Mouse (Mus musculus) left cerebral cortex, adult 9 months (tissue): ENCODE data around the gene Gabrb3.

Source experiments
- DNase-seq, 2 experiments: peaks; one replicate each; pipeline ENCODE4 v3.0.0; 2022; ENCODE audit warnings: low spot score in 2 of 2

Gene Gabrb3

DNA sequence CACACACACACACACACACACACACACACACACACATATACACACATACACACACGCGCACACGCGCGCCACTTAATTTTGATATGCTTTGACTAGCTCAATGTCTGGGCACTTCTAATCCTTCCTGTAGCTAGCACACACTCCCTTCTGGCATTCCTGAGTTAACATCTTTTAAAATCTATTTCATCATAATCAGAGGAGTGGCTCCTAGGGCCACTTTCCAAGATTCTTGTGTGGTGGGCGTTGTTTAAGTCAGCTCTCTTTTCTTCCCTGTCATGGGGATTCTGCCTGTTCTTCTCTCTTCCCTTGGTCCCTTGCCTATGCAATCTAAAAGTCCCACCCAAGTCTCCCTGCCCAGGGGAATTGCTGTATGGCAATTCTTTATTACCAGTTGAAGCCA lies 286.6 kb downstream of the Gabrb3 start:
- peak in 1 of 2 experiments; percentile 38 for DNase-seq

DNA sequence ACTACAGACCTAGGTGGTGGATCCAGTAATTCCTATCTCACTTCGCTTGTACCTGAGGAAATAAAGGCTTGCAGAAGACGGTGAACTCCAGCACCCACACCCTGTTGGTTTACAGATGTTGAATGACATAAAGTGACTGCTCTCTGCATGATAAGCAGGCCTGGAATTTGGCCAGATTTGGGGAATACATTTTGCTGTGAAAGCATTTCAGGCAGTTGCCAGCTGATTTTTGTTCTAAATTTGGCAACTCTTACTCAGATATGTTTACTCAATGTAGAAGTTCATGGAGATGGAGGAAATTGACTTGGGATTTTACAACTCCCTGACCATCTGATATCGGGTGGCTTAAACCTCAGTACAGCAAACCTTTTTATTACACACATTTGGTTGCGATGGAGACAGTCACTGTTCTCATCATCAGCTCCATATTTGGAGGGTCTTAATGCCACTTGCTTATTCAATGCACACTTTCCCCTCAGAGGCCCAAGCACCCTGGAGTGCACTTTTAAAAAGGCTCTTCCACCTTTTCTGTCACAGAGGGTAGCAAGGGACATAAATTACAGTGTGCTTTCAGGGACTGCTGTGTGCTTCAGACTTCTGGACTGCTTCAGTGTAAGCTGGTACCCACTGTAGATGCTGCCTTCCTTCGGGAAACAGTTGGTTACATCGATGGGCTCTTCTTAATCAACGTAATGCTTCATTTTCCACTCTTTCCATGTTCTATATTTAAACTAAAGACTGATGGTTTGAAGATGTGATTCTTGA lies 287.7 kb downstream of the Gabrb3 start:
- no peak for DNase-seq

DNA sequence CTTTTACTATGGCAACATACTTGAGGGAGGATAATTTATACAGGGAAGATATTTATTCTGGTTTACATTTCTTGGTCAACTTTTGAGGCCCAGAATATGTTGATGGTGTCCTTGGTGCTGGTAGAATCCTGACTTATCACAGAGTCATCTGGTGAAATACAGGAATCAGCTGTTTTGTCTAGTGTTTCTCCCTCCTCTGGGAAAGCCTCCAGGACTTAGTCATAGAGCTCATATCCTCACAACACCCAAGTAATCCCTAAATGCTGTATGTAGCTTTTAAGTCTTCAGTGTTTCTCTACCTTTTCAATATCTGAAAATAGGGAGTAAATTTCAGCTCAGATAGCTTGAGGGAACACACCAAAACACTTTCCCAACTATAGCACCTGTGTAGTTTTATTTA lies 292.2 kb downstream of the Gabrb3 start:
- DNase-seq = no peak

DNA sequence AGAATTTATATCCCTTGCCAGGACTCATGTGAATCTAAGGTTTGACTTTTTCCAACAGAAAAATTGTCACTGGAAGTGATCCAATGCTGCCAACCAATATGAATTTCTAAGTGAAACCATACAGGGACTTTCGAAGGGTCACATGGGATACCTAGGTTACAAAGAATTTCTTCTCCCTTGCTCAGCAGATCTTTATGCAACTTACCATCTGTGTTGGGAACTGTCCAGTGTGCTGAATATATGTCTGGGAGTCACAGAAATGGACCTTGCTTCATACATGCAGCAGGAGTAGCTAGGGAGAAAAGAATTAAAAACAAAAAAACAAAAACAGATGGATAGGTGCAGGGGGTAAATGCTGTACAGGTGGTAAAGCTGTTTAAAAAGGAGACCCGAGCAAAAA lies 327.3 kb downstream of the Gabrb3 start:
- no peak for DNase-seq

DNA sequence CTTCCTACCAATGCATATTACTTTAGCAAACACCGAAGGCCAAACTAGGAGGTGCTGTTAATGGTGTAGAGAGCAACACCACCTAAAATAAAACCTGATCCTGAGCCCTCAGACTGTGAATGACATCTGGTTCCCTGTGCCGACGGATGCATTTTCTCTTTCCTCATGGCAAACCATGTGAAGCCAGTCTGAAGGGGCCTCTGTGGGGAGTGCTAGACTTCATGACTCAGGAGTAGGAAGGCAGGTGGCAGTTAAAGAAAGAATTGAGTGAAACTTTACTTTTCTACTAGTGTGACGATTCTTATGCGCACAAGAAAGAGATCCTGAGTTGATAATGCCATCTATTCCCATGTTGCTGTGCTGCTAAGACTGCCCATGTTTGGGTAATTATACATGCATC lies 341.0 kb downstream of the Gabrb3 start:
- no peak for DNase-seq

DNA sequence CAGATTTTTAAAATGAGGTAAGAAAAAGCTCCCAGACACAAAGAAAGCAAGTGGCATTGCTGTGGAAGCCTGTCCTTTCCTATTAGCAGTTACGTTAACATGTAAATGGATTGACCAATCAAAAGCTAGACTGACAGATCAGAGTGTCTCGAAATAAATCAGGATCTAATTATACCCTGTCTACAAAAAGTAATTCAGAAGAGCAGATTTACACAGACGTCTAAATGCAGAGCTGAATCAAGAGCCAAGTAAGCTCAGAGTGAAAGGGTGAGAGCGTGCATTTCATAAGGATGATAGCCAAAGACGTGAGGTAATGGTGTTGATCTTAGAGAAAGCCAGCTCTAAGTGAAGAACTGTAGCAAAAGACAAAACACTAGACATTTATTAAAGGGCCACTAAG lies 359.3 kb downstream of the Gabrb3 start:
- no peak for DNase-seq

DNA sequence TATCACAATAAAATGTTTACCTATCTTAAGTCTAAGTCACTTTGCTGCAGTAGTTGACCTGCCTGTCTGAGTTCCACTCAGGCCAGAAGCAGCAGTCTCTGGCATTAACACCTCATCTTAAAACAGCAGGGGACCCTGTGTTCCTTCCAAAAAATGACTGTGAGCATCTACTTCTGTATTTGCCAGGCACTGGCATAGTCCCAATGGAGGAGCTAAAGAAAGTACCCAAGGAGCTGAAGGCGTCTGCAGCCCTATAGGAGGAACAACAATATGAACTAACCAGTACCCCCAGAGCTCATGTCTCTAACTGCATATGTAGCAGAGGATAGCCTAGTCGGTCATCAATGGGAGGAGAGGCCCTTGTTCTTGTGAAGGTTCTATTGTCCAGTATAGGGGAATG lies 366.6 kb downstream of the Gabrb3 start:
- DNase-seq = peak in 1 of 2 experiments; percentile 18

DNA sequence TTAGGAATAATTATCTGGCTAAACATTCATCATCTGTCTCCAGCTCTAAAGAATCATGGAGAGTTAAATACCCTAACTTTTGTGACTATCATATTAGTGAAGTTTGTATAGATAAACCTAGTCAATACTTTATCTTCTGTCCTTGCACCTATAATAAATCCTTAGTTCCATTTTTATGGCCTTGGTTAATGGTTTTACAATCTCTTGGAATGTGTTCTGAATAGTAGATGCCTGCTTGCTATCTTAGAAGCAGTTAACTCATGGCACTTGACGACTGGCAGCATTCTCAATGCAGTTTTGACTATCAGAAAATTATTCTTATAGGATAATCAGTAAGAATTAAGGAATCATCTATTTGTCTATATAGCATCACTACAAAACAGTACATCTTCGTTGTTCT lies 368.0 kb downstream of the Gabrb3 start:
- no peak for DNase-seq

DNA sequence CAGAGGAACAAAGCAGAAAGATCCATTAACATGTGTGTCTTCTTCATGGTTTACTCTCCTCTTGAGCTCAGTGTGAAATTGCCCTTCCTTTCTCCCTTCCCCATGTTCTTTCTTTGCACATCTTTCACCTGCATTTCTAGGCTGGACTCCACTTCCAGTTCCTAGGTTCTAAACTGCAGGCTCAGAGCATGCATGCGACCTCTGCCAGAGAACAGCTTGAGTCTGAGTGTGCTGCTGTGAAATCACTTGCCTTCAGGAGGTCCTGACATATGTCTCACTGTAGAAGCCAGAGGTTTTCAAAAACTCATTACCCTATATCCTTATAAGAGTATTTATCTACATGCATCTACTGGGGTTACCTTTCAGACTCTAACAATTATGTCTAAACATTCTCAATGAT lies 383.8 kb downstream of the Gabrb3 start:
- no peak for DNase-seq

DNA sequence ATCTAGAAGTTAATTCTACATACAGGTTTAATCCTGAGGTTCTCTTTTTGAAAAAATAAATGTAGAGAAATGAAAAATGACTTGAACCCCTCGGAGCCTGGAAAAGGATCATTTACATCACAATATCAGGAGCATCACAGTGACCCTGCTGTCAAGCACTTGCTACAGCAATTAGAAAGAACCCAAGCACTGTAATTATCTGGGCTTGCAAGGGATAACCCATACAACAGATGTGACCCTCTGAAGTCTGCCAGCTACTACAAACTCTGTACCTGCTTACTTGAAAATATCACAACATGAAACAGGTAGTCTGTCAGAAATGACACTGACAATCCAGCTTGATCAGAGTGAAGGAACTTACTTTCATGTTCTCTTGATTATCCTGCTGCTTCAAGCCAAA lies 394.2 kb downstream of the Gabrb3 start:
- DNase-seq = no peak

DNA sequence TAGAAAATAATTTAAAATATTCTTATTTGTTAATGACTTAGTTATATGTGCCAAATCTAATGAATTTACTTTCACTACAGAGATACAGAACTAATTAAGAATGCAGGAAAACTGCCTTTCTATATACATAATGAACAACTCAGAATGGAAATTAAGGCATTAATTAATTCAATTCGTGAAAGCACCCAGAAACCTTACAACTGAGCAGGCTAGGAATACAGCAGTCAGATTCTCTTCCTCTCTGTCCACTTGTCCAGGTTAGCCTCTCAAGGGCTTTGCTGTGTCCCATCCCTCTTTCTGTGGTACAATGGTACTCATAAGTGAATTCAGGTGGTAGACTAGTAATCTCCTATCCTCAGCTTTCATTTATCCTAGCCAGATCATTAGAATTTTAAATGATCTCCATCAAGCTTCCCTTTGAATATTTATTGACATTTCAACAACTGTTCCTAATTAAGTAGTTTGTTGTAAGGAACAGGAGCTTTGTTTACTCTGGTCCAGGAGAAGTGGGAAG lies 422.9 kb downstream of the Gabrb3 start:
- no peak for DNase-seq

DNA sequence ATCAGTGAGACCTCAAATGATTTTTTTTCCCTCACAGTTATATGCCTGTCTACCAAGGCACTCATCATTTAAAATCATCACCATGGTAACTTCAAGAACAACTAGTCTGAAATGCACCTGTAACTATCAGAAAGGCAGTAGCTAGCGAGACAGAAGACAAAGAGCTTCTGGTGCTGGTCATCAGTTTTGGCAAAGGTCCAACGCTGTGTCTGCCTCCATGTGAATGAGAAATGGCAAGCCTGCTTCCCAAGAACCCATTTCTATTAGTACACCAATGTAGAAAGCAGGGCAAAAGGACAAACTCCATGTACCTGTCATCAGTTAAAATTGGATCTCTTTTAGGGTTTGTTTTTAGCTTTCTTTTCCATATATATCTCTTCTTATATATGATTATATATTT lies 448.5 kb downstream of the Gabrb3 start:
- no peak for DNase-seq
